Mouse (Mus musculus): Measurements from ENCODE around the gene Mslnl. TPM values are rescaled to one million over a fixed set of nuclear protein-coding genes. Genes with fewer than 3 reads are reported as not detected.

Gene Mslnl
- polyA plus RNA-seq, 1 experiment from 2014 or later = not detected

DNA sequence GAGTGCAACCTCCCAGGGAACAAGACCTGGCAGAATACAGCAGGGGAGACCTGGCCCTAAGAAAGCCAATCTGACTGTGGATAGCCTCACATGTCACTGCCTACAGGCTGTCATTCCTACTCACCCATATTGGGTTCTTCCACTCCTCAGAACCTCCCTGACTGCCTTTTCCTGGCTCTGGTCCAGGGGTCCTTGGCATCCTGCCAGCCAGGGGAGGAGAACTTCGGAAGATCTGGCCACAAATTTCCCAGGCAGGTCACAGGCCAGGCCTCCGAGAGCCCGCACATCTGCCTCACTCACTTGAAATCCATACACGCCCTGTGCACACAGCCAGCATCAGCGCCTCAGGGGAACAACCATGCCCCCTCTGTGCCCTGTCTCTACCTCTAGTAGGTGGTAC lies 15.6 kb downstream of the Mslnl start:
- H3K9me3 ChIP-seq (ENCODE audit: control insufficient read depth, low read length) = no peaks in the 10 kb centered on the region
- no peak for ATAC-seq (ENCODE audit: low FRiP score, low TSS enrichment)
- no peaks in the 10 kb centered on the region for H3K27me3 ChIP-seq (ENCODE audit: control insufficient read depth, insufficient read depth, low read length)
- WGBS = 61% methylated on average over 5 of the region's 5 CpGs
- H3K4me1 ChIP-seq (ENCODE audit: control insufficient read depth, insufficient read depth, low read length) = no peaks in the 10 kb centered on the region
- DNase-seq = peak; percentile 51
- no peak overlapping the region for H3K4me2 ChIP-seq (ENCODE audit: low read length)
- H3K36me3 ChIP-seq (ENCODE audit: control insufficient read depth, insufficient read depth, low read length) = no peaks in the 10 kb centered on the region
- no peak overlapping the region for H3K4me3 ChIP-seq (replicated peaks; ENCODE audit: low read depth, low read length)
- no peak overlapping the region for H3K9ac ChIP-seq (replicated peaks; ENCODE audit: low read length)
- no peak overlapping the region for H3K27ac ChIP-seq (replicated peaks; ENCODE audit: low read depth, low read length)

DNA sequence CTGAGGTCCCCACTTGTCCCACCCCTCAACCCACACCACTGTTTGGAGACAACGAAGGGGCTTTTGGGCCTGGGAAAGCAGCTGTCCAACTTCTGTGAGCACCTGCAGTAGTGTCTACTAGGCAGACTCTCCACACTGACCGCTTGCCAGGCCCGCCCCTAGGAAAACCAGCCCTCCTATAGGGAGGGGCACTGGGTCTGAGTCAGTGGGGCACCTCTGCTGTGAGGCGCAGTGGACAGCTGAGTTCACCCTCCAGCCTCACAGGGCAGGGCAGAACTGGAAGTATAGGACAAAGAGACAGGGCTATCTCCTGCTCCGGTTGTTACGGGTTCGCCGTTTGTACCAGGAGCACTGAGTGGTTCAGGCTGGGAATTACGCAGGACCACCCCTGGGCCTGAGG lies 18.4 kb downstream of the Mslnl start, which contains the start of gene Msln:
Gene Msln, minus strand, starts transcription at position 138 of the 400 bp plus-strand sequence.
- H3K36me3 ChIP-seq (ENCODE audit: control insufficient read depth, insufficient read depth, low read length) = no peaks in the 10 kb centered on the region
- DNase-seq (no peak), ATAC-seq (ENCODE audit: low FRiP score, low TSS enrichment) (no peak)
- H3K4me3 ChIP-seq (replicated peaks; ENCODE audit: low read depth, low read length) = no peak within 1 kb of the TSS
- H3K27ac ChIP-seq (replicated peaks; ENCODE audit: low read depth, low read length) = no peak within 1 kb of the TSS
- no peak within 1 kb of the TSS for H3K4me2 ChIP-seq (ENCODE audit: low read length)
- no peaks in the 10 kb centered on the region for H3K27me3 ChIP-seq (ENCODE audit: control insufficient read depth, insufficient read depth, low read length)
- H3K9me3 ChIP-seq (ENCODE audit: control insufficient read depth, low read length) = no peaks in the 10 kb centered on the region
- WGBS = 87% methylated on average over 9 of the region's 9 CpGs
- H3K9ac ChIP-seq (replicated peaks; ENCODE audit: low read length) = no peak within 1 kb of the TSS
- no peaks in the 10 kb centered on the region for H3K4me1 ChIP-seq (ENCODE audit: control insufficient read depth, insufficient read depth, low read length)

DNA sequence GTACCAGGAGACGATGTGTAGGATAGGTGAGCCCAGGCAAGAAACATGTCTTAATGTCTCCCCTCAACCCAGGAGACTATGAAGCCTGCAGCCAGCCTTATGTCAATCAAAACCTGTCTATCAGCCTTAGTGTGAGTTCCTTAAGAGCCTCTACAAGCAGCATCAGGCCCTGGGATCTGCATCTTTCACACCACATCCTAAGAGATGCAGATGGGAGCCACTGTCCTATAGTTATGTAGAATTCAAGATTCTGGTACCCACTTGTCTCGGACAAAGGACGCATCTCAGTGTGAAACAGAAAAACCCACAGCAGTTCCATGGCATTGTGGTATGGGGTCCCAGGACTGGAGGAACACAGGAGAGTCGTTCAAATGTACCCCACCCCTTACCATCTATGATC lies 19.2 kb downstream of the Mslnl start:
- ATAC-seq (ENCODE audit: low FRiP score, low TSS enrichment) = no peak
- Histone ChIP-seq H3K4me1 (ENCODE audit: control insufficient read depth, insufficient read depth, low read length) (no peaks in the 10 kb centered on the region), H3K36me3 (ENCODE audit: control insufficient read depth, insufficient read depth, low read length) (no peaks in the 10 kb centered on the region), H3K9ac (replicated peaks; ENCODE audit: low read length) (no peak overlapping the region), H3K4me2 (ENCODE audit: low read length) (no peak overlapping the region), H3K9me3 (ENCODE audit: control insufficient read depth, low read length) (no peaks in the 10 kb centered on the region), H3K4me3 (replicated peaks; ENCODE audit: low read depth, low read length) (no peak overlapping the region), H3K27ac (replicated peaks; ENCODE audit: low read depth, low read length) (no peak overlapping the region), H3K27me3 (ENCODE audit: control insufficient read depth, insufficient read depth, low read length) (no peaks in the 10 kb centered on the region)
- no peak for DNase-seq
- 78% methylated on average over 4 of the region's 4 CpGs for WGBS

DNA sequence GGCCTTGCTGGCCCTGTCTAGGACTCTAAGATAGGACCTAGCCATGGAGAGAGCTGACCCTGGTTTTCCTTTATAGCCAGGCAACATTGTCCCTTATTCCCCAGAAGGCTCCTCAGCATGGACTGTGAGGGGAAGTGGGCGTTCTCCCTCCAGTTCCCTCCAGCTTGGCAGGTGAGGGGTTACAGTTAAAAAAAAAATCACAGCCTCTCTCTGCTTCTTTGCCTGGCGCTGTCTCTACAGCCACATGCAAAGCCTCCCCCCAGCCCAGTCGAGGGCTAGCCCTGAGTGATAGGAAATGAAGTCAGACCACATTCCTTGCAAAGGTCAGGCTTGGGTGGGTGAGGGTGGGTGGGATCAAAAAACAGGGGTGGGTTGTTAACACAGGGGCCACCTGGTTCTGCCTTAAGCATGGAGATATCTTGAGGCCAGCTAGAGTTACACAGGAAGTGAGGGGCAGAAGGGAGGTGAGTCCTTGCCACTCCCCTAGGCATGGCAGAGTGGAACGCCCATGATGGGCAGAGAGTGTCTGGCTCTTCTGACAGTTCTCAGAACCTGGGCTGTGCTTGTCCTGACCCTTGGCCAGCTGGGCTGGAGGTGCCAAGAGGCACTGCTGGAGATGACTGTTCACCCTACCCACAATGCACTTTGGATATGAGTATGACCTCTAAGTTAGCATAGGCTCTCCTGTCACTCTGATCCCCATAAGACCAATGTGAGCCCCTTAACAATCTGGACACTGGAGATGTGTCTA lies 20.0 kb downstream of the Mslnl start:
- Histone ChIP-seq H3K4me3 (replicated peaks; ENCODE audit: low read depth, low read length) (no peak overlapping the region), H3K27ac (replicated peaks; ENCODE audit: low read depth, low read length) (no peak overlapping the region), H3K4me2 (ENCODE audit: low read length) (no peak overlapping the region), H3K9ac (replicated peaks; ENCODE audit: low read length) (no peak overlapping the region), H3K9me3 (ENCODE audit: control insufficient read depth, low read length) (no peaks in the 10 kb centered on the region), H3K27me3 (ENCODE audit: control insufficient read depth, insufficient read depth, low read length) (no peaks in the 10 kb centered on the region), H3K4me1 (ENCODE audit: control insufficient read depth, insufficient read depth, low read length) (no peaks in the 10 kb centered on the region), H3K36me3 (ENCODE audit: control insufficient read depth, insufficient read depth, low read length) (no peaks in the 10 kb centered on the region)
- 70% methylated on average over 4 of the region's 4 CpGs for WGBS
- ATAC-seq (ENCODE audit: low FRiP score, low TSS enrichment) = no peak
- DNase-seq = no peak

DNA sequence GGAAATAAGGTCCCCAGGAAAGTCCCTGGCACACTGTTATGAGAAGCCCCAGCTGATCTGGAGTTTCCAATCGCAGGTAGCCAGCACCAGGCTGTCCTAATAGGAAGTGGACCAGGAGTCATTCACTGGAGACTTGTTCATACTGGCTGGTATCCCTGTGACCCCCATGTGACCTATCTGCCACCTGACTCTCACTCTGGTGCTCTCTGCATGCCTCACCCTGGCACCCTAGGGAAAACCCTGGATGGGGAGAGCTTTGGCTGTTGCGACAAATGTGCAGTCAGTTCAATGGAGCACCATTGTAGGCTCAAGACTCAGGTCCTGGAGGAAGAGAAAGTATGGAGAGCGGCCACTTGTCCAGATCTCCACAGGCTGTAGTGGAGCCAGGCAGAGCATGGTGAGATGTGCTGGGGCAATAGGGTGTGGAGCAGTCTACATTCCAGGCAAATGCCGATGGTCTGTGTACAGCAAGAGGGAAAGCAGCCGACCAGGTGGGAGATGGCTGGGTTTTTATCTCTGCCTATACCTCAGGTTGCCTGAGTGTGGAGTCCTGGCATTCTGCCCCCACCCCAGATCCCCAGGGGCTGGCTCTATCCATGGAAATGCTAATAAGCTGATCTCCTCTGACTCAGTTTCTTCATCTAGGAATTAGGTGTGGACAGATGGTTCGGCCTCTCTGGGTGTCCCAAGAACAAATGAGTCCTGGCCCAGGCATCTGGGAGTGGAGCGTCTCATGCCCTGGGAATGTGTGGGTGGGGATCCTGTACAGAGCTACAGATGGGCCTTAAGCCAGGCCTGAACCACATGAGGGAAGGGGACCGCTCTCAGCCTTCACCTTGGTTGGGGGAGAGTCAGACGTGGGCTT lies 20.8 kb downstream of the Mslnl start:
- DNase-seq = no peak
- ATAC-seq (ENCODE audit: low FRiP score, low TSS enrichment) = no peak
- WGBS = 78% methylated on average over 9 of the region's 9 CpGs

DNA sequence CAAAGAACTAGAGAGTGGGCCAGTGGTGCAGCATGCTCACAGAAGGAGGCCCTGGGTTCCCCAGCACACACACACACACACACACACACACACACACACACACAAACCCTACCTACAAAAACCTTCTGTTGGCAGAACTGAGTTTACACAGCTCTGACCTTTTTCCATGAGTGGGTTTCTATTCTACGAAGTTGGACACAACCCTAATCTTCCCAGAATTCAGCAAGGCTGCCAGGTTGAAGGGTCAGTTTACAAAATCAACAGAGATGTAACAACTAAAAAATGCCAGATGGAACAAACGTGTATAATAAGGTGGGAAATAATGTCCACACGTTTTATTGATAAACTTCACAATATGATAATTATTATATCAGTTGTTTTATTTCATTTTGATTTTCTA lies 21.8 kb downstream of the Mslnl start:
- ATAC-seq (ENCODE audit: low FRiP score, low TSS enrichment) = no peak
- Histone ChIP-seq H3K4me2 (ENCODE audit: low read length) (no peak overlapping the region), H3K4me3 (replicated peaks; ENCODE audit: low read depth, low read length) (no peak overlapping the region), H3K9me3 (ENCODE audit: control insufficient read depth, low read length) (no peaks in the 10 kb centered on the region), H3K27ac (replicated peaks; ENCODE audit: low read depth, low read length) (no peak overlapping the region), H3K36me3 (ENCODE audit: control insufficient read depth, insufficient read depth, low read length) (no peaks in the 10 kb centered on the region), H3K27me3 (ENCODE audit: control insufficient read depth, insufficient read depth, low read length) (no peaks in the 10 kb centered on the region), H3K4me1 (ENCODE audit: control insufficient read depth, insufficient read depth, low read length) (no peaks in the 10 kb centered on the region), H3K9ac (replicated peaks; ENCODE audit: low read length) (no peak overlapping the region)
- 82% methylated on average over 3 of the region's 3 CpGs for WGBS
- no peak for DNase-seq

More for the DNA sequence above, 20.8 kb downstream of the Mslnl start:
- Histone ChIP-seq H3K9ac (replicated peaks; ENCODE audit: low read length) (no peak overlapping the region), H3K27ac (replicated peaks; ENCODE audit: low read depth, low read length) (no peak overlapping the region), H3K27me3 (ENCODE audit: control insufficient read depth, insufficient read depth, low read length) (no peaks in the 10 kb centered on the region), H3K36me3 (ENCODE audit: control insufficient read depth, insufficient read depth, low read length) (no peaks in the 10 kb centered on the region), H3K4me1 (ENCODE audit: control insufficient read depth, insufficient read depth, low read length) (no peaks in the 10 kb centered on the region), H3K4me2 (ENCODE audit: low read length) (no peak overlapping the region), H3K4me3 (replicated peaks; ENCODE audit: low read depth, low read length) (no peak overlapping the region), H3K9me3 (ENCODE audit: control insufficient read depth, low read length) (no peaks in the 10 kb centered on the region)

DNA sequence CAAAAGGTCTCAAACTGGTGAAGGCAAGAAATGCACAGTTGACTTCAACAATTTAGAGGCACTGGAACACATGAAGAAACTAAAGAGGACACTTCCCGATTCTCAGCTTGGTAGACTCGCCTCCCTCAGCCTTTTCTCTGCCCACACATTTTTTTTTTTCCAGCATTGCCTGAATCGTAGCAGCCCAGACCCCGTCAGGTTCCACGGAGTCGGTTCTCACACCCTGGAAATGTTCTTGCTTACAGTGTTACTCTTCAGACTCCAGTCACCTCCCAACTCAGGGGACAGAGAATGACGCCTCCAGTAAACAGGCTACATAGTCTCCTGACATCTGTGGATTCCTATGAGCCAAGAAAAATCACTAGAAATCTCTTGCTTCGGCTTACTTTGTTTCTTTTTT lies 24.3 kb downstream of the Mslnl start:
- Histone ChIP-seq H3K4me1 (ENCODE audit: control insufficient read depth, insufficient read depth, low read length) (no peaks in the 10 kb centered on the region), H3K36me3 (ENCODE audit: control insufficient read depth, insufficient read depth, low read length) (no peaks in the 10 kb centered on the region), H3K9me3 (ENCODE audit: control insufficient read depth, low read length) (no peaks in the 10 kb centered on the region), H3K4me3 (replicated peaks; ENCODE audit: low read depth, low read length) (no peak overlapping the region), H3K9ac (replicated peaks; ENCODE audit: low read length) (no peak overlapping the region), H3K27ac (replicated peaks; ENCODE audit: low read depth, low read length) (no peak overlapping the region), H3K27me3 (ENCODE audit: control insufficient read depth, insufficient read depth, low read length) (no peaks in the 10 kb centered on the region), H3K4me2 (ENCODE audit: low read length) (no peak overlapping the region)
- ATAC-seq (ENCODE audit: low FRiP score, low TSS enrichment) (no peak), DNase-seq (no peak)
- WGBS = 80% methylated on average over 8 of the region's 8 CpGs

DNA sequence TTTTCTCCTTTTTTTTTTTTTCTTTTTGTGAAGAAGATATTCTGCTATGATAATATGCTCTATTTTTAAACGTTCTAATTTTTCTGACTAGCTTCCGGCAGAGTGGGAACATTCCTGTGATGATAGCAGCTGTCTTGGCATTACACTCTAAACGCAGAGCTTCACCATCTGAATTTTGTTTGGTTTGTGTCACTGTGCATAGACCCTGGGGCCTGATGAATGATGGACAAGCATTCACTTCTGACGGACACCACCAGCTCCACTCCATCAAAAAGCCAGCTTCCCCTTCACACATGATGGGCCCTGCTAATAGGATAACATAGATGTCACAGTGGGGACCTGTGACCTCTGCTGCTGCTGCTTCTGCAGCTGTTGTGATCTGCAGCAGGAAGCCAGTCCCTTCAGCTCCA lies 25.7 kb downstream of the Mslnl start:
- DNase-seq (no peak), ATAC-seq (ENCODE audit: low FRiP score, low TSS enrichment) (no peak)
- no peaks in the 10 kb centered on the region for H3K36me3 ChIP-seq (ENCODE audit: control insufficient read depth, insufficient read depth, low read length)
- H3K9me3 ChIP-seq (ENCODE audit: control insufficient read depth, low read length) = no peaks in the 10 kb centered on the region
- no peak overlapping the region for H3K27ac ChIP-seq (replicated peaks; ENCODE audit: low read depth, low read length)
- no peaks in the 10 kb centered on the region for H3K4me1 ChIP-seq (ENCODE audit: control insufficient read depth, insufficient read depth, low read length)
- WGBS = 22% methylated on average over 4 of the region's 4 CpGs
- no peak overlapping the region for H3K4me2 ChIP-seq (ENCODE audit: low read length)
- H3K4me3 ChIP-seq (replicated peaks; ENCODE audit: low read depth, low read length) = no peak overlapping the region
- H3K9ac ChIP-seq (replicated peaks; ENCODE audit: low read length) = no peak overlapping the region
- no peaks in the 10 kb centered on the region for H3K27me3 ChIP-seq (ENCODE audit: control insufficient read depth, insufficient read depth, low read length)

Data from midbrain, embryonic 14.5 days (tissue).